ENCODE assay signal across 8 mouse cellular contexts in the genomic region with DNA sequence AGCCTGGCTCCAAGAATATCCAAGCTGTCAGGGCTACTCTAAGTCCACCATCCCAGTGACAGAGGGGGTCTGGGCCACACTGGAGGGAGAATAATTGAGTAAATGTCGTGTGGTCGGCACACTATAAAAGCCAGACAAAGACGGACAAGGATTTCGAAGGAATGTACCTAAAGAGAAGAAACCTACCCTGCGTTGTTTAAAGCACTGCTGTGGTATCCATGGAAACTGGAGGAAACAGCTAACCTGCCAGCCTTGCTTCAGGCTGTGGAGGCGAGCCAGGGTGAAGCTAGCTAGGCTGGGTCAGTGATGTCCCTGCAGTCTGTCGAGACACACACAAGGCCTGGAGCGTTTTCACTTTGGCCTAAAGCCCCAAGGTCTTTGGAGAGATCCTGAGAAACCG.
DNase-seq lines count a peak whose midpoint lies in the region; ATAC-seq lines count a peak whose summit lies in the region.

No protein-coding gene starts in this region.

- H3K4me3 ChIP-seq in midbrain, embryonic 16.5 days (ENCODE audit: low read depth, low read length), result no peak overlapping the region
- H3K4me3 ChIP-seq in liver, embryonic 11.5 days (ENCODE audit: low read depth, low read length), result no peak overlapping the region

- whole genome bisulfite sequencing in midbrain, embryonic 16.5 days, result 22% methylated on average over 9 of the region's 9 CpGs
- 69% methylated on average over 9 of the region's 9 CpGs for WGBS in liver, embryonic 11.5 days

- no peak overlapping the region for H3K4me2 ChIP-seq in midbrain, embryonic 16.5 days (ENCODE audit: low read length)
- no peak overlapping the region for H3K4me2 ChIP-seq in liver, embryonic 11.5 days

- no peak for ATAC-seq in cerebellum, adult (ENCODE audit: insufficient number of reproducible peaks, low FRiP score, low TSS enrichment)
- ATAC-seq in midbrain, embryonic 16.5 days, result peak; percentile 90
- no peak for ATAC-seq in monocyte, adult 5-6 weeks (replicated peaks; ENCODE audit: insufficient number of reproducible peaks, low FRiP score, low TSS enrichment, poor library complexity, severe bottlenecking)
- no peak for ATAC-seq in liver, embryonic 11.5 days (replicated peaks; ENCODE audit: low FRiP score)

- H3K27ac ChIP-seq in midbrain, embryonic 16.5 days (ENCODE audit: low read length), result peak overlapping the region; percentile 23; the same call in 1 of the 2 replicates
- no peak overlapping the region for H3K27ac ChIP-seq in liver, embryonic 11.5 days (ENCODE audit: low read depth, low read length)

- no peaks in the 10 kb centered on the region for H3K36me3 ChIP-seq in midbrain, embryonic 16.5 days (ENCODE audit: control insufficient read depth, insufficient read depth, low read length)
- H3K36me3 ChIP-seq in liver, embryonic 11.5 days (ENCODE audit: control insufficient read depth, insufficient read depth, low read length), result no peaks in the 10 kb centered on the region

- peak; percentile 1 for DNase-seq in cerebellum, adult 11 months
- peak; percentile 41 for DNase-seq in retina, postnatal 1 day
- DNase-seq in retina, embryonic 14.5 days (ENCODE audit: low spot score), result no peak
- DNase-seq in layer of hippocampus, adult 18-20 months (ENCODE audit: low spot score in 2 of 2), result peak; percentile 3 to 58
- no peak for DNase-seq in liver, embryonic 11.5 days (ENCODE audit: low spot score)

- H3K9me3 ChIP-seq in midbrain, embryonic 16.5 days (replicated peaks; ENCODE audit: control insufficient read depth, low read length, poor library complexity, severe bottlenecking), result no peaks in the 10 kb centered on the region
- H3K9me3 ChIP-seq in liver, embryonic 11.5 days (ENCODE audit: control insufficient read depth, low read length), result no peaks in the 10 kb centered on the region

- H3K27me3 ChIP-seq in midbrain, embryonic 16.5 days (ENCODE audit: control insufficient read depth, insufficient read depth, low read depth, low read length), result no peaks in the 10 kb centered on the region
- no peaks in the 10 kb centered on the region for H3K27me3 ChIP-seq in liver, embryonic 11.5 days (replicated peaks; ENCODE audit: control insufficient read depth, insufficient read depth, low read length)

- H3K4me1 ChIP-seq in midbrain, embryonic 16.5 days (ENCODE audit: control insufficient read depth, insufficient read depth, low read length), result peaks cover 10% of the 10 kb centered on the region
- no peaks in the 10 kb centered on the region for H3K4me1 ChIP-seq in liver, embryonic 11.5 days (replicated peaks; ENCODE audit: control insufficient read depth, insufficient read depth, low read length)

- no peak overlapping the region for H3K9ac ChIP-seq in midbrain, embryonic 16.5 days (ENCODE audit: low read depth, low read length)
- H3K9ac ChIP-seq in liver, embryonic 11.5 days (ENCODE audit: low read depth, low read length), result no peak overlapping the region

Comparison
In these comparisons a context has a peak if more than half of its experiments do, and no peak if none do; other contexts are left out.
1. DNase-seq: peak in cerebellum, adult 11 months (single experiment), retina, postnatal 1 day (single experiment) and layer of hippocampus, adult 18-20 months (2 of 2); none in retina, embryonic 14.5 days (single experiment) and liver, embryonic 11.5 days (single experiment).